Mouse (Mus musculus) liver, adult 2 months (tissue): Measurements from ENCODE around the gene Rapgefl1.

ENCODE experiments used
- CTCF ChIP-seq: fragments of 200-500 bp; IDR thresholded peaks from 2 replicates; pipeline ENCODE4 v1.5.1; 2011; ENCODE audit warnings: low read depth, low read length, control low read depth
- POLR2A ChIP-seq: fragments of 200-500 bp; IDR thresholded peaks from 2 replicates; pipeline ENCODE4 v1.6.1; 2011; ENCODE audit warnings: low read length, control low read depth; ENCODE audit not compliant: insufficient read depth; ENCODE audit errors: extremely low read depth

DNA sequence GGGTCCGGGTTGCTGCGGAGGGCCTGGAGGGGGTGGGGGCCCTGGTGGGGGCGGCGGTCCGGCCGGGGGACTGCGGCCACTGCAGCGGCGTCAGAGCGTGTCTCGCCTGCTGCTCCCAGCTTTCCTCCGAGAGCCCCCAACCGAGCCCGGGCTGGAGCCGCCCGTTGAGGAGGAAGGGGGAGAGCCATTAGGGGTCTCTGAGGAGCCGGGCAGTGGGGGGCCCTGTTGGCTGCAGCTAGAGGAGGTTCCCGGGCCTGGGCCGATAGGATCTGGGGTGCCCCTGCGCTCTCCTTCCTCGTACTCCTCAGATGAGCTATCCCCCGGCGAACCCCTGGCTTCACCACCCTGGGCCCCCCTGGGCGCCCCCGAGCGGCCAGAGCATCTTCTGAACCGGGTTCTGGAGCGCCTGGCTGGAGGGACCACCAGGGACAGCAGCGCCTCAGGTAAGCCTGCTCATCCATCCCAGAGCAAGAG, 683 bp downstream of the Rapgefl1 start:
- TF ChIP-seq CTCF (no peak), POLR2A (no peak)
